Mouse (Mus musculus) testis, adult 2 months (tissue): ENCODE measurements around the gene Thsd4. TPM values are rescaled to one million over a fixed set of nuclear protein-coding genes. Genes with fewer than 3 reads are reported as not detected.

Experiments
- H3K27ac ChIP-seq: fragments of 200-500 bp; 2 replicates; pipeline ENCODE4 v1.5.1; 2012; ENCODE audit warnings: low read depth, low read length; ENCODE audit not compliant: control insufficient read depth, insufficient read depth
- H3K27me3 ChIP-seq: fragments of 200-500 bp; 2 replicates; pipeline ENCODE4 v1.6.1; 2012; ENCODE audit warnings: mild to moderate bottlenecking, low read length, moderate library complexity; ENCODE audit not compliant: control insufficient read depth, insufficient read depth
- H3K36me3 ChIP-seq: fragments of 200-500 bp; 2 replicates; pipeline ENCODE4 v1.6.1; 2012; ENCODE audit warnings: mild to moderate bottlenecking, low read length; ENCODE audit not compliant: control insufficient read depth, insufficient read depth
- H3K4me1 ChIP-seq: fragments of 200-500 bp; 2 replicates; pipeline ENCODE4 v1.6.1; 2012; ENCODE audit warnings: low read length; ENCODE audit not compliant: control insufficient read depth, insufficient read depth
- H3K4me3 ChIP-seq: fragments of 200-500 bp; 2 replicates; pipeline ENCODE4 v1.5.1; 2012; ENCODE audit warnings: low read depth, mild to moderate bottlenecking, low read length, moderate library complexity, mixed read lengths; ENCODE audit not compliant: control insufficient read depth
- CTCF ChIP-seq: fragments of 200-500 bp; IDR thresholded peaks from 2 replicates; pipeline ENCODE4 v1.5.1; 2012; ENCODE audit warnings: low read depth, mild to moderate bottlenecking, inconsistent platforms, low read length, moderate library complexity; ENCODE audit not compliant: control insufficient read depth, insufficient read depth, insufficient replicate concordance
- POLR2A ChIP-seq: fragments of 200-500 bp; IDR thresholded peaks from 2 replicates; pipeline ENCODE4 v1.6.1; 2012; ENCODE audit warnings: low read depth, mild to moderate bottlenecking, inconsistent platforms, low read length, moderate library complexity; ENCODE audit not compliant: control insufficient read depth
- polyA plus RNA-seq: library from polyadenylated mRNA; depleted of rRNA; stranded (reverse); fragments of >200 nt; gene quantifications from 2 replicates; pipeline ENCODE4 v1.2.3, GENCODE M21; 2012

The Thsd4 gene
- polyA plus RNA-seq, 1 experiment: 1.4 TPM

GRCm38 (mm10) chr9:60396096-60396495 lies 125.8 kb downstream of the Thsd4 start:
- H3K27ac ChIP-seq: no peak overlapping the region
- no peaks in the 10 kb centered on the region for H3K4me1 ChIP-seq
- TF ChIP-seq POLR2A (no peak), CTCF (no peak)
- no peak overlapping the region for H3K4me3 ChIP-seq
- H3K36me3 ChIP-seq: no peaks in the 10 kb centered on the region
- no peaks in the 10 kb centered on the region for H3K27me3 ChIP-seq

GRCm38 (mm10) chr9:60392916-60393315 lies 128.9 kb downstream of the Thsd4 start:
- H3K36me3 ChIP-seq: no peaks in the 10 kb centered on the region
- TF ChIP-seq POLR2A (no peak), CTCF (no peak)
- H3K27me3 ChIP-seq: no peaks in the 10 kb centered on the region
- no peak overlapping the region for H3K4me3 ChIP-seq
- H3K4me1 ChIP-seq: no peaks in the 10 kb centered on the region
- H3K27ac ChIP-seq: no peak overlapping the region

- TF ChIP-seq POLR2A (no peak), CTCF (no peak)
- Histone ChIP-seq H3K36me3 (no peaks in the 10 kb centered on the region), H3K27ac (no peak overlapping the region), H3K4me1 (peaks cover 5% of the 10 kb centered on the region), H3K27me3 (no peaks in the 10 kb centered on the region), H3K4me3 (no peak overlapping the region)
Observed at GRCm38 (mm10) chr9:60384751-60385150, 137.1 kb downstream of the Thsd4 start.

- TF ChIP-seq POLR2A (no peak), CTCF (no peak)
- H3K4me1 ChIP-seq: peaks cover 5% of the 10 kb centered on the region
- H3K27ac ChIP-seq: no peak overlapping the region
- no peak overlapping the region for H3K4me3 ChIP-seq
- H3K36me3 ChIP-seq: no peaks in the 10 kb centered on the region
- H3K27me3 ChIP-seq: no peaks in the 10 kb centered on the region
Observed at GRCm38 (mm10) chr9:60382941-60383340, 138.9 kb downstream of the Thsd4 start.

GRCm38 (mm10) chr9:60382526-60382925 lies 139.3 kb downstream of the Thsd4 start:
- Histone ChIP-seq H3K27ac (no peak overlapping the region), H3K36me3 (no peaks in the 10 kb centered on the region), H3K4me3 (no peak overlapping the region), H3K4me1 (peaks cover 5% of the 10 kb centered on the region), H3K27me3 (no peaks in the 10 kb centered on the region)
- TF ChIP-seq CTCF: no peak

- peaks cover 5% of the 10 kb centered on the region for H3K4me1 ChIP-seq
- no peak for TF ChIP-seq CTCF
- no peak for TF ChIP-seq POLR2A
Observed at GRCm38 (mm10) chr9:60381010-60381409, 140.8 kb downstream of the Thsd4 start.

GRCm38 (mm10) chr9:60380550-60380949 lies 141.3 kb downstream of the Thsd4 start:
- TF ChIP-seq POLR2A: no peak
- TF ChIP-seq CTCF: no peak
- no peak overlapping the region for H3K4me3 ChIP-seq
- no peak overlapping the region for H3K27ac ChIP-seq
- H3K4me1 ChIP-seq: peaks cover 5% of the 10 kb centered on the region
- no peaks in the 10 kb centered on the region for H3K36me3 ChIP-seq
- no peaks in the 10 kb centered on the region for H3K27me3 ChIP-seq

More at GRCm38 (mm10) chr9:60381010-60381409, 140.8 kb downstream of the Thsd4 start:
- Histone ChIP-seq H3K27ac (no peak overlapping the region), H3K4me3 (no peak overlapping the region), H3K36me3 (no peaks in the 10 kb centered on the region), H3K27me3 (no peaks in the 10 kb centered on the region)

GRCm38 (mm10) chr9:60378235-60378634 lies 143.6 kb downstream of the Thsd4 start:
- TF ChIP-seq POLR2A (no peak), CTCF (no peak)
- Histone ChIP-seq H3K4me1 (no peaks in the 10 kb centered on the region), H3K27ac (no peak overlapping the region), H3K4me3 (no peak overlapping the region), H3K27me3 (no peaks in the 10 kb centered on the region), H3K36me3 (no peaks in the 10 kb centered on the region)
